Mouse (Mus musculus): ENCODE measurements around the gene Ndufab1. TPM values are rescaled to one million over a fixed set of nuclear protein-coding genes. Genes with fewer than 3 reads are reported as not detected.

Gene Ndufab1
- total and polyA plus RNA-seq, 3 experiments: 156 to 366 (median 248) TPM

DNA sequence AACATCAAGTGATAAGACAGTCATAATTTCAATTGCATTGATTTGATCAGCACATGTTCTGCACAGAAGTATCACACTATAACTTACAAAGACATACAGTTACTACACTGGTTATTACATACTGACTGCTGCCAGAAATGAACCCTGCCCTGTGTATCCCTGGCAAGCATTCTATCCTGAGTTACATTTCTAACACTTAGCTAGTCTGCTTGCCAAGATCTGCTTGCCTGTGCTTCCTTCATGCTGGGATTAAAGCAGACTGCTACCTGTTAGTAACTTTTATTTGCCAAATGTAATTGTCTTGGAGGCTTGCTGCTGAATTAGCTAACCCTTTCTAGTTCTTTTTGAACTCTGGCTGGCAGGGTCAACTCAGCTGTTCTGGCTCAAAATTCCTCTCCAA lies 39.3 kb upstream of the Ndufab1 start:
- Histone ChIP-seq H3K4me2 (ENCODE audit: insufficient read depth, low read depth, poor library complexity, severe bottlenecking) (no peak overlapping the region), H3K4me3 (replicated peaks in 1 of 3; ENCODE audit: low read depth in 2 of 3, low read length in 2 of 3, poor library complexity in 1 of 3) (no peak overlapping the region), H3K4me1 (ENCODE audit: control insufficient read depth in 1 of 2, insufficient read depth in 2 of 2) (peaks cover 0 to 11% of the 10 kb centered on the region in 2 experiments; a peak in 3 of 4 replicates), H3K36me3 (replicated peaks in 1 of 2; ENCODE audit: control insufficient read depth in 1 of 2, insufficient read depth in 1 of 2, low read length in 1 of 2) (peaks cover 73 to 90% of the 10 kb centered on the region in 2 experiments), H3K9ac (ENCODE audit: insufficient read depth, low read depth) (no peak overlapping the region), H3K27ac (ENCODE audit: insufficient read depth, low read depth) (no peak overlapping the region), H3K27me3 (replicated peaks) (no peaks in the 10 kb centered on the region), H3K79me2 (replicated peaks; ENCODE audit: control insufficient read depth, extremely low read depth, insufficient read depth, poor library complexity, severe bottlenecking) (0 out of 2 replicates have a peak, but pooled peaks cover 2% of the 10 kb centered on the region), H3K9me3 (replicated peaks; ENCODE audit: low read length) (no peaks in the 10 kb centered on the region)
- dilution Hi-C loops (cut with MboI; ENCODE audit: extremely low pct_ligation_motif_present, extremely low pct_unique_long_range_greater_than_20kb, low sequenced_read_pairs): no loop called here
- TF ChIP-seq RAD21 (IDR thresholded peaks at IDR 0.05; ENCODE audit: low read depth, low read length) (no peak), SIN3A (IDR thresholded peaks at IDR 0.05; ENCODE audit: low read length) (no peak), CHD2 (IDR thresholded peaks at IDR 0.05; ENCODE audit: low read length) (no peak), ZKSCAN1 (IDR thresholded peaks at IDR 0.05; ENCODE audit: borderline replicate concordance, low read depth, low read length) (no peak), MEF2A (IDR thresholded peaks at IDR 0.05; ENCODE audit: borderline replicate concordance, low read depth, low read length) (no peak), HCFC1 (IDR thresholded peaks at IDR 0.05; ENCODE audit: low read depth, low read length) (no peak)
- in situ Hi-C loops (cut with MboI; ENCODE audit: low pct_ligation_motif_present, low pct_unique_long_range_greater_than_20kb, low sequenced_read_pairs): no loop called here
- no peak for DNase-seq (ENCODE audit: extremely low read depth)

DNA sequence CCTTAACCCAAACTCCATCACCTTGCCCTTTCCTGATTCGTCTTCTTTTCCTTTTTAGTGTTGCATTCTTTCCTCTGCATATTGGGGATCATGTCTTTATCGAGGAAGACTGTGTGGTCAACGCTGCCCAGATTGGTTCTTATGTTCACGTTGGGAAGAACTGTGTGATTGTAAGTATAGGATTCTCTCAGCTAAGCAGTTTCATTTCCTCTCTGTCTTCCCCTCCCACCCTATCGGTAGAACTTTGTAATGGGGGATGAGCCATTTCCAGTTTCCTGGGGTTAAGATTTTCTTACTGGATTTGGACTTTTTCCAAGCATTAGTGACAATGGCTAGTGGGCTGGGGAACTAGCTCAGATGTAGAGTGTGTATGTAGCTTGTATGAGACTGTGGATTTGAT lies 36.5 kb upstream of the Ndufab1 start:
- Histone ChIP-seq H3K9ac (ENCODE audit: insufficient read depth, low read depth) (no peak overlapping the region), H3K4me2 (ENCODE audit: insufficient read depth, low read depth, poor library complexity, severe bottlenecking) (no peak overlapping the region), H3K4me3 (replicated peaks in 1 of 3; ENCODE audit: low read depth in 2 of 3, low read length in 2 of 3, poor library complexity in 1 of 3) (no peak overlapping the region), H3K9me3 (replicated peaks; ENCODE audit: low read length) (no peaks in the 10 kb centered on the region), H3K27ac (ENCODE audit: insufficient read depth, low read depth) (no peak overlapping the region), H3K79me2 (replicated peaks; ENCODE audit: control insufficient read depth, extremely low read depth, insufficient read depth, poor library complexity, severe bottlenecking) (peaks cover 13% of the 10 kb centered on the region), H3K4me1 (ENCODE audit: control insufficient read depth in 1 of 2, insufficient read depth in 2 of 2) (peaks cover 0 to 24% of the 10 kb centered on the region in 2 experiments; a peak in 3 of 4 replicates), H3K27me3 (replicated peaks) (no peaks in the 10 kb centered on the region), H3K36me3 (replicated peaks in 1 of 2; ENCODE audit: control insufficient read depth in 1 of 2, insufficient read depth in 1 of 2, low read length in 1 of 2) (peaks cover 60 to 81% of the 10 kb centered on the region in 2 experiments)
- in situ Hi-C loops (cut with MboI; ENCODE audit: low pct_ligation_motif_present, low pct_unique_long_range_greater_than_20kb, low sequenced_read_pairs): no loop called here
- dilution Hi-C loops (cut with MboI; ENCODE audit: extremely low pct_ligation_motif_present, extremely low pct_unique_long_range_greater_than_20kb, low sequenced_read_pairs): no loop called here
- no peak for DNase-seq (ENCODE audit: extremely low read depth)
- peak; percentile 30; the same call in 1 of the 2 replicates for TF ChIP-seq EP300 (IDR thresholded peaks at IDR 0.05; ENCODE audit: low read length)
- TF ChIP-seq JUN (IDR thresholded peaks at IDR 0.05; ENCODE audit: insufficient read depth, low read depth, low read length): no peak
- TF ChIP-seq KAT2A (IDR thresholded peaks at IDR 0.05; ENCODE audit: insufficient replicate concordance, low read length): no peak
- TF ChIP-seq PAX5 (IDR thresholded peaks at IDR 0.05; ENCODE audit: low read length): no peak
- TF ChIP-seq IRF4 (IDR thresholded peaks at IDR 0.05; ENCODE audit: low read depth, low read length): peak; percentile 16; the same call in 1 of the 2 replicates

DNA sequence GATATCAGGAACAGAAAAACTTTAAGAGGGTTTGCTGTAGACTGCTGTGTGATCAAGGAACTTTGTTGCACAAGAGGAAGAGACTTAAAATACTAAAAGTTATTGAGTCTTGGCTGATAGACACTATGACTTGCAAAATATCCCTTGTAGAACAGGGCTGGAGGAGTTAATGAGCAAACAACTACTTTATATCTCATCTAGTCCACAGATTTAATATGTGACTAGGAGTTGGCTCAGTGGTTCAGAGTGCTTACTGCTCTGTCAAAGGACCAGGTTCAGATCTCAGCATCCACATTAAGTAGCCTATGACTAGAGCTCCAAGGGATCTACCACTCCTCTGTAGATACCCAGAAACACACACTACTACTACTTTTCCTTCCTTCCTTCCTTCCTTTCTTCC lies 35.4 kb upstream of the Ndufab1 start:
- in situ Hi-C loops (cut with MboI; ENCODE audit: low pct_ligation_motif_present, low pct_unique_long_range_greater_than_20kb, low sequenced_read_pairs) (no loop called here), dilution Hi-C loops (cut with MboI; ENCODE audit: extremely low pct_ligation_motif_present, extremely low pct_unique_long_range_greater_than_20kb, low sequenced_read_pairs) (no loop called here)
- no peak overlapping the region for H3K27ac ChIP-seq (ENCODE audit: insufficient read depth, low read depth)
- no peak for DNase-seq (ENCODE audit: extremely low read depth)
- no peaks in the 10 kb centered on the region for H3K27me3 ChIP-seq (replicated peaks)
- no peaks in the 10 kb centered on the region for H3K9me3 ChIP-seq (replicated peaks; ENCODE audit: low read length)
- TF ChIP-seq RCOR1 (conservative IDR thresholded peaks at IDR 0.05; ENCODE audit: low read depth, low read length) (no peak), MXI1 (IDR thresholded peaks at IDR 0.05; ENCODE audit: low read depth, low read length) (no peak), TCF12 (IDR thresholded peaks at IDR 0.05; ENCODE audit: low read depth, low read length) (no peak), BHLHE40 (IDR thresholded peaks at IDR 0.05; ENCODE audit: low read depth, low read length) (no peak), ZKSCAN1 (IDR thresholded peaks at IDR 0.05; ENCODE audit: borderline replicate concordance, low read depth, low read length) (no peak), ETS1 (conservative IDR thresholded peaks at IDR 0.05; ENCODE audit: low read depth, low read length) (no peak), POLR2AphosphoS2 (IDR thresholded peaks at IDR 0.05; ENCODE audit: low read depth, low read length) (no peak), HCFC1 (IDR thresholded peaks at IDR 0.05; ENCODE audit: low read depth, low read length) (no peak), GABPA (IDR thresholded peaks at IDR 0.05; ENCODE audit: insufficient replicate concordance, low read depth, low read length) (no peak), MAZ (IDR thresholded peaks at IDR 0.05; ENCODE audit: low read depth, low read length) (no peak), SMC3 (IDR thresholded peaks at IDR 0.05; ENCODE audit: low read depth, low read length) (no peak), JUND (conservative IDR thresholded peaks at IDR 0.05; ENCODE audit: low read depth, low read length) (no peak)
- H3K36me3 ChIP-seq (replicated peaks in 1 of 2; ENCODE audit: control insufficient read depth in 1 of 2, insufficient read depth in 1 of 2, low read length in 1 of 2): peaks cover 54 to 70% of the 10 kb centered on the region in 2 experiments
- peaks cover 0 to 24% of the 10 kb centered on the region in 2 experiments; a peak in 3 of 4 replicates for H3K4me1 ChIP-seq (ENCODE audit: control insufficient read depth in 1 of 2, insufficient read depth in 2 of 2)
- H3K9ac ChIP-seq (ENCODE audit: insufficient read depth, low read depth): no peak overlapping the region
- H3K4me2 ChIP-seq (ENCODE audit: insufficient read depth, low read depth, poor library complexity, severe bottlenecking): no peak overlapping the region
- H3K4me3 ChIP-seq (replicated peaks in 1 of 3; ENCODE audit: low read depth in 2 of 3, low read length in 2 of 3, poor library complexity in 1 of 3): no peak overlapping the region
- peaks cover 17% of the 10 kb centered on the region for H3K79me2 ChIP-seq (replicated peaks; ENCODE audit: control insufficient read depth, extremely low read depth, insufficient read depth, poor library complexity, severe bottlenecking)
